Mouse (Mus musculus) stomach, embryonic 14.5 days (tissue): Measurements from ENCODE around the gene Rae1. TPM values are rescaled to one million over a fixed set of nuclear protein-coding genes. Genes with fewer than 3 reads are reported as not detected.
A peak's percentile ranks its signal among the peaks of the same experiment; 100 is the strongest.

Experiments used
- ATAC-seq: fragments of 200-750 bp; cut with Nextera tagmentation; 2 replicates; pipeline ENCODE4 v1.8.0; 2017; ENCODE audit warnings: low read depth, moderate TSS enrichment; ENCODE audit not compliant: insufficient number of reproducible peaks, insufficient read depth, low FRiP score
- H3K27ac ChIP-seq: fragments of 300-500 bp; sonication (generic); 2 replicates; pipeline ENCODE4 v1.5.1; 2014; ENCODE audit warnings: mild to moderate bottlenecking, low read length, moderate library complexity, mixed read lengths
- H3K27me3 ChIP-seq: fragments of 300-500 bp; sonication (generic); 2 replicates; pipeline ENCODE4 v1.6.1; 2014; ENCODE audit warnings: low read length, control low read depth, mixed read lengths; ENCODE audit not compliant: control insufficient read depth, insufficient read depth
- H3K36me3 ChIP-seq: fragments of 300-500 bp; sonication (generic); 2 replicates; pipeline ENCODE4 v1.6.1; 2014; ENCODE audit warnings: mild to moderate bottlenecking, control low read depth, low read length, moderate library complexity, mixed read lengths; ENCODE audit not compliant: control insufficient read depth, insufficient read depth
- H3K4me1 ChIP-seq: fragments of 300-500 bp; sonication (generic); 2 replicates; pipeline ENCODE4 v1.6.1; 2014; ENCODE audit warnings: low read length, control low read depth, mixed read lengths; ENCODE audit not compliant: control insufficient read depth, insufficient read depth
- H3K4me2 ChIP-seq: fragments of 300-500 bp; sonication (generic); replicated peaks from 2 replicates; pipeline ENCODE4 v1.6.1; 2014; ENCODE audit warnings: low read depth, low read length, control low read depth
- H3K4me3 ChIP-seq: fragments of 300-500 bp; sonication (generic); 2 replicates; pipeline ENCODE4 v1.5.1; 2014; ENCODE audit warnings: low read depth, low read length, control low read depth
- H3K9ac ChIP-seq: fragments of 300-500 bp; sonication (generic); replicated peaks from 2 replicates; pipeline ENCODE4 v1.6.1; 2014; ENCODE audit warnings: low read depth, mild to moderate bottlenecking, control low read depth, low read length, moderate library complexity, mixed read lengths
- H3K9me3 ChIP-seq: fragments of 300-500 bp; sonication (generic); 2 replicates; pipeline ENCODE4 v1.6.1; 2016; ENCODE audit warnings: low read depth, low read length, control low read depth; ENCODE audit not compliant: control insufficient read depth
- WGBS: fragments of 180-500 bp; shearing (Covaris S2); extraction: QIAGEN DNeasy Blood & Tissue Kit; methylation state at CpG from one replicate; pipeline ENCODE4 v1.1.7; 2014; 5-methylcytosine and 5-hydroxymethylcytosine counted together
- polyA plus RNA-seq: library from polyadenylated mRNA; unstranded; fragments of >200 nt; fragmentation: Nextera tagmentation; extraction: Ambion mirVana; gene quantifications from 2 replicates; pipeline ENCODE4 v1.2.1, GENCODE M21; 2014

The Rae1 gene
- polyA plus RNA-seq, 1 experiment from 2014 or later = 146 TPM

GRCm38 (mm10) chr2:173000921-173001320 lies 1.0 kb downstream of the Rae1 start:
- peak overlapping the region; percentile 94 for H3K4me3 ChIP-seq
- ATAC-seq = no peak
- WGBS = 23% methylated on average over 8 of the region's 8 CpGs
- H3K9ac ChIP-seq = peak overlapping the region; percentile 86
- H3K4me2 ChIP-seq = peak overlapping the region; percentile 77
- no peaks in the 10 kb centered on the region for H3K27me3 ChIP-seq
- peak overlapping the region; percentile 87; the same call in 1 of the 2 replicates for H3K27ac ChIP-seq
- H3K4me1 ChIP-seq = peaks cover 10% of the 10 kb centered on the region
- no peaks in the 10 kb centered on the region for H3K9me3 ChIP-seq
- peaks cover 33% of the 10 kb centered on the region for H3K36me3 ChIP-seq

- H3K27ac ChIP-seq = no peak overlapping the region
- H3K9ac ChIP-seq = no peak overlapping the region
- no peak for ATAC-seq
- no peaks in the 10 kb centered on the region for H3K27me3 ChIP-seq
- no peak overlapping the region for H3K4me3 ChIP-seq
- H3K4me1 ChIP-seq = peaks cover 10% of the 10 kb centered on the region
- peaks cover 61% of the 10 kb centered on the region for H3K36me3 ChIP-seq
- 94% methylated on average over 8 of the region's 8 CpGs for WGBS
- H3K4me2 ChIP-seq = no peak overlapping the region
- H3K9me3 ChIP-seq = no peaks in the 10 kb centered on the region
Observed at GRCm38 (mm10) chr2:173003737-173004136, 3.8 kb downstream of the Rae1 start.

GRCm38 (mm10) chr2:173010220-173010717 lies 10.4 kb downstream of the Rae1 start:
- no peak for ATAC-seq
- H3K9ac ChIP-seq = no peak overlapping the region
- H3K4me3 ChIP-seq = no peak overlapping the region
- 72% methylated on average over 3 of the region's 3 CpGs for WGBS
- H3K27me3 ChIP-seq = no peaks in the 10 kb centered on the region
- no peaks in the 10 kb centered on the region for H3K4me1 ChIP-seq
- H3K27ac ChIP-seq = no peak overlapping the region
- H3K9me3 ChIP-seq = no peaks in the 10 kb centered on the region
- peaks cover 93% of the 10 kb centered on the region for H3K36me3 ChIP-seq
- H3K4me2 ChIP-seq = no peak overlapping the region

GRCm38 (mm10) chr2:173011440-173011839 lies 11.5 kb downstream of the Rae1 start:
- Histone ChIP-seq H3K9me3 (no peaks in the 10 kb centered on the region), H3K4me3 (no peak overlapping the region), H3K4me2 (no peak overlapping the region), H3K9ac (no peak overlapping the region), H3K36me3 (peaks cover 88% of the 10 kb centered on the region), H3K27ac (no peak overlapping the region), H3K27me3 (no peaks in the 10 kb centered on the region), H3K4me1 (no peaks in the 10 kb centered on the region)
- no peak for ATAC-seq
- WGBS = 90% methylated on average over 8 of the region's 8 CpGs

GRCm38 (mm10) chr2:173014741-173015287 lies 14.9 kb downstream of the Rae1 start:
- Histone ChIP-seq H3K36me3 (peaks cover 55% of the 10 kb centered on the region), H3K4me2 (no peak overlapping the region), H3K9me3 (no peaks in the 10 kb centered on the region), H3K27ac (no peak overlapping the region), H3K4me1 (0 out of 2 replicates have a peak, but pooled peaks cover 6% of the 10 kb centered on the region), H3K27me3 (no peaks in the 10 kb centered on the region), H3K4me3 (no peak overlapping the region), H3K9ac (no peak overlapping the region)
- no peak for ATAC-seq
- 70% methylated on average over 7 of the region's 7 CpGs for WGBS

GRCm38 (mm10) chr2:173017940-173018339 lies 18.0 kb downstream of the Rae1 start:
- ATAC-seq = no peak
- H3K4me3 ChIP-seq = no peak overlapping the region
- peaks cover 25% of the 10 kb centered on the region for H3K36me3 ChIP-seq
- H3K9ac ChIP-seq = no peak overlapping the region
- H3K9me3 ChIP-seq = no peaks in the 10 kb centered on the region
- H3K27me3 ChIP-seq = no peaks in the 10 kb centered on the region
- H3K4me2 ChIP-seq = no peak overlapping the region
- peaks cover 17% of the 10 kb centered on the region for H3K4me1 ChIP-seq
- no peak overlapping the region for H3K27ac ChIP-seq
- whole genome bisulfite sequencing = 45% methylated on average over 6 of the region's 6 CpGs

- no peak for ATAC-seq
- peaks cover 23% of the 10 kb centered on the region for H3K4me1 ChIP-seq
- H3K9ac ChIP-seq = no peak overlapping the region
- no peak overlapping the region for H3K4me3 ChIP-seq
- no peak overlapping the region for H3K27ac ChIP-seq
- H3K36me3 ChIP-seq = peaks cover 19% of the 10 kb centered on the region
- 28% methylated on average over 8 of the region's 8 CpGs for WGBS
- H3K4me2 ChIP-seq = no peak overlapping the region
- H3K27me3 ChIP-seq = no peaks in the 10 kb centered on the region
- H3K9me3 ChIP-seq = no peaks in the 10 kb centered on the region
Observed at GRCm38 (mm10) chr2:173018618-173019017, 18.7 kb downstream of the Rae1 start.

GRCm38 (mm10) chr2:173019322-173019721 lies 19.4 kb downstream of the Rae1 start:
- peak overlapping the region; percentile 65 for H3K4me2 ChIP-seq
- H3K9me3 ChIP-seq = no peaks in the 10 kb centered on the region
- no peaks in the 10 kb centered on the region for H3K27me3 ChIP-seq
- H3K4me3 ChIP-seq = peak overlapping the region; percentile 32
- peaks cover 13% of the 10 kb centered on the region for H3K36me3 ChIP-seq
- H3K9ac ChIP-seq = no peak overlapping the region; the same call in 1 of the 2 replicates
- ATAC-seq = no peak
- WGBS = 14% methylated on average over 9 of the region's 9 CpGs
- H3K27ac ChIP-seq = no peak overlapping the region
- peaks cover 29% of the 10 kb centered on the region for H3K4me1 ChIP-seq

GRCm38 (mm10) chr2:173019790-173020189 lies 19.9 kb downstream of the Rae1 start:
- no peaks in the 10 kb centered on the region for H3K27me3 ChIP-seq
- H3K36me3 ChIP-seq = peaks cover 12% of the 10 kb centered on the region
- peak overlapping the region; percentile 65 for H3K4me2 ChIP-seq
- H3K4me1 ChIP-seq = peaks cover 33% of the 10 kb centered on the region
- peak; percentile 82 for ATAC-seq
- H3K27ac ChIP-seq = no peak overlapping the region
- peak overlapping the region; percentile 32 for H3K4me3 ChIP-seq
- no peak overlapping the region; the same call in 1 of the 2 replicates for H3K9ac ChIP-seq
- 0% methylated on average over 25 of the region's 29 CpGs for WGBS
- H3K9me3 ChIP-seq = no peaks in the 10 kb centered on the region
